Mouse (Mus musculus) hindbrain, embryonic 16.5 days (tissue): ENCODE measurements around the gene Nipal3. TPM values are rescaled to one million over a fixed set of nuclear protein-coding genes. Genes with fewer than 3 reads are reported as not detected.
A peak's percentile ranks its signal among the peaks of the same experiment; 100 is the strongest.

ENCODE experiments used
- ATAC-seq: fragments of 200-750 bp; cut with Nextera tagmentation; 2 replicates; pipeline ENCODE4 v1.8.0; 2017; ENCODE audit warnings: moderate TSS enrichment, moderate library complexity
- H3K27ac ChIP-seq: fragments of 300-500 bp; sonication (generic); 2 replicates; pipeline ENCODE4 v1.5.1; 2014; ENCODE audit warnings: low read depth, mild to moderate bottlenecking, control low read depth, low read length, moderate library complexity
- H3K27me3 ChIP-seq: fragments of 300-500 bp; sonication (generic); replicated peaks from 2 replicates; pipeline ENCODE4 v1.6.1; 2014; ENCODE audit warnings: low read length; ENCODE audit not compliant: control insufficient read depth, insufficient read depth
- H3K36me3 ChIP-seq: fragments of 300-500 bp; sonication (generic); 2 replicates; pipeline ENCODE4 v1.6.1; 2014; ENCODE audit warnings: mild to moderate bottlenecking, low read length, moderate library complexity, mixed read lengths; ENCODE audit not compliant: control insufficient read depth, insufficient read depth
- H3K4me1 ChIP-seq: fragments of 300-500 bp; sonication (generic); 2 replicates; pipeline ENCODE4 v1.6.1; 2014; ENCODE audit warnings: low read depth, low read length; ENCODE audit not compliant: control insufficient read depth, insufficient read depth
- H3K4me2 ChIP-seq: fragments of 300-500 bp; sonication (generic); 2 replicates; pipeline ENCODE4 v1.6.1; 2014; ENCODE audit warnings: mild to moderate bottlenecking, low read length, control low read depth, moderate library complexity
- H3K4me3 ChIP-seq: fragments of 300-500 bp; sonication (generic); 2 replicates; pipeline ENCODE4 v1.5.1; 2014; ENCODE audit warnings: mild to moderate bottlenecking, low read length, control low read depth, moderate library complexity
- H3K9ac ChIP-seq: fragments of 300-500 bp; sonication (generic); 2 replicates; pipeline ENCODE4 v1.6.1; 2014; ENCODE audit warnings: low read depth, mild to moderate bottlenecking, control low read depth, low read length, moderate library complexity
- H3K9me3 ChIP-seq: fragments of 300-500 bp; sonication (generic); 2 replicates; pipeline ENCODE4 v1.6.1; 2014; ENCODE audit warnings: mild to moderate bottlenecking, low read length, moderate library complexity; ENCODE audit not compliant: control insufficient read depth
- WGBS: fragments of 180-500 bp; shearing (Covaris S2); extraction: QIAGEN DNeasy Blood & Tissue Kit; methylation state at CpG from one replicate; pipeline ENCODE4 v1.1.7; 2014; 5-methylcytosine and 5-hydroxymethylcytosine counted together
- polyA plus RNA-seq: library from polyadenylated mRNA; unstranded; fragments of >200 nt; fragmentation: Nextera tagmentation; extraction: Ambion mirVana; gene quantifications from 2 replicates; pipeline ENCODE4 v1.2.1, GENCODE M21; 2015

The Nipal3 gene
- polyA plus RNA-seq, 1 experiment from 2014 or later, result 10.7 TPM

GRCm38 (mm10) chr4:135433443-135434394 lies 61.1 kb downstream of the Nipal3 start, which contains the start of gene Rcan3:
Rcan3 (minus strand) TSS chr4:135433853.
- WGBS, result under 1% methylated on average over 61 of the region's 79 CpGs
- ATAC-seq, result peak; percentile 88
- Histone ChIP-seq H3K9ac (peak within 1 kb of the TSS; percentile 97), H3K4me2 (peak within 1 kb of the TSS; percentile 94), H3K4me3 (peak within 1 kb of the TSS; percentile 89), H3K36me3 (no peaks in the 10 kb centered on the region), H3K27me3 (no peaks in the 10 kb centered on the region), H3K4me1 (peaks cover 12% of the 10 kb centered on the region), H3K9me3 (no peaks in the 10 kb centered on the region), H3K27ac (peak within 1 kb of the TSS; percentile 85)

GRCm38 (mm10) chr4:135433086-135433442 lies 61.8 kb downstream of the Nipal3 start:
- no peaks in the 10 kb centered on the region for H3K9me3 ChIP-seq
- 6% methylated on average over 10 of the region's 10 CpGs for WGBS
- H3K36me3 ChIP-seq, result no peaks in the 10 kb centered on the region
- H3K4me1 ChIP-seq, result peaks cover 12% of the 10 kb centered on the region
- H3K27me3 ChIP-seq, result no peaks in the 10 kb centered on the region
- H3K4me3 ChIP-seq, result peak overlapping the region; percentile 89
- ATAC-seq, result peak; percentile 9; the same call in 1 of the 2 replicates
- peak overlapping the region; percentile 94 for H3K4me2 ChIP-seq
- peak overlapping the region; percentile 97 for H3K9ac ChIP-seq
- H3K27ac ChIP-seq, result peak overlapping the region; percentile 59; the same call in 1 of the 2 replicates

- H3K4me2 ChIP-seq, result no peak overlapping the region
- H3K27me3 ChIP-seq, result no peaks in the 10 kb centered on the region
- no peak overlapping the region for H3K9ac ChIP-seq
- 76% methylated on average over 8 of the region's 8 CpGs for WGBS
- no peaks in the 10 kb centered on the region for H3K36me3 ChIP-seq
- peaks cover 12% of the 10 kb centered on the region for H3K4me1 ChIP-seq
- ATAC-seq, result no peak
- H3K4me3 ChIP-seq, result no peak overlapping the region
- H3K27ac ChIP-seq, result no peak overlapping the region
- H3K9me3 ChIP-seq, result no peaks in the 10 kb centered on the region
These were observed 64.7 kb downstream of the Nipal3 start for GRCm38 (mm10) chr4:135429990-135430760.

GRCm38 (mm10) chr4:135429383-135429782 lies 65.5 kb downstream of the Nipal3 start:
- Histone ChIP-seq H3K4me3 (no peak overlapping the region), H3K4me1 (peaks cover 8% of the 10 kb centered on the region), H3K4me2 (no peak overlapping the region), H3K9ac (no peak overlapping the region), H3K9me3 (no peaks in the 10 kb centered on the region), H3K36me3 (no peaks in the 10 kb centered on the region), H3K27me3 (no peaks in the 10 kb centered on the region), H3K27ac (no peak overlapping the region)
- 94% methylated on average over 4 of the region's 4 CpGs for WGBS
- ATAC-seq, result no peak

GRCm38 (mm10) chr4:135426587-135426986 lies 68.3 kb downstream of the Nipal3 start:
- no peak overlapping the region for H3K27ac ChIP-seq
- H3K9me3 ChIP-seq, result no peaks in the 10 kb centered on the region
- ATAC-seq, result no peak
- H3K4me2 ChIP-seq, result no peak overlapping the region
- H3K36me3 ChIP-seq, result peaks cover 5% of the 10 kb centered on the region; the same call in 1 of the 2 replicates
- no peaks in the 10 kb centered on the region for H3K4me1 ChIP-seq
- H3K9ac ChIP-seq, result no peak overlapping the region
- H3K27me3 ChIP-seq, result no peaks in the 10 kb centered on the region
- H3K4me3 ChIP-seq, result no peak overlapping the region
- WGBS, result 90% methylated on average over 7 of the region's 7 CpGs

- no peak for ATAC-seq
These were observed 69.2 kb downstream of the Nipal3 start for GRCm38 (mm10) chr4:135425625-135426024.

GRCm38 (mm10) chr4:135420961-135421360 lies 73.9 kb downstream of the Nipal3 start:
- Histone ChIP-seq H3K4me2 (no peak overlapping the region), H3K4me3 (no peak overlapping the region), H3K27ac (no peak overlapping the region), H3K27me3 (no peaks in the 10 kb centered on the region), H3K9me3 (no peaks in the 10 kb centered on the region), H3K9ac (no peak overlapping the region), H3K4me1 (no peaks in the 10 kb centered on the region), H3K36me3 (peaks cover 24% of the 10 kb centered on the region)
- ATAC-seq, result no peak
- WGBS, result 88% methylated on average over 13 of the region's 13 CpGs

More at GRCm38 (mm10) chr4:135425625-135426024, 69.2 kb downstream of the Nipal3 start:
- Histone ChIP-seq H3K9me3 (no peaks in the 10 kb centered on the region), H3K4me3 (no peak overlapping the region), H3K27ac (no peak overlapping the region), H3K27me3 (no peaks in the 10 kb centered on the region), H3K9ac (no peak overlapping the region), H3K4me1 (no peaks in the 10 kb centered on the region), H3K36me3 (peaks cover 11% of the 10 kb centered on the region), H3K4me2 (no peak overlapping the region)
- 91% methylated on average over 9 of the region's 9 CpGs for WGBS

GRCm38 (mm10) chr4:135420416-135420815 lies 74.4 kb downstream of the Nipal3 start:
- Histone ChIP-seq H3K9ac (no peak overlapping the region), H3K4me3 (no peak overlapping the region), H3K27ac (no peak overlapping the region), H3K4me1 (no peaks in the 10 kb centered on the region), H3K4me2 (no peak overlapping the region), H3K9me3 (no peaks in the 10 kb centered on the region), H3K36me3 (peaks cover 24% of the 10 kb centered on the region), H3K27me3 (no peaks in the 10 kb centered on the region)
- WGBS, result 85% methylated on average over 11 of the region's 11 CpGs
- no peak for ATAC-seq

- peaks cover 26% of the 10 kb centered on the region for H3K36me3 ChIP-seq
- 89% methylated on average over 21 of the region's 21 CpGs for WGBS
These were observed 74.8 kb downstream of the Nipal3 start for GRCm38 (mm10) chr4:135419996-135420395.

More at GRCm38 (mm10) chr4:135419996-135420395, 74.8 kb downstream of the Nipal3 start:
- Histone ChIP-seq H3K9ac (no peak overlapping the region), H3K27ac (no peak overlapping the region), H3K4me2 (no peak overlapping the region), H3K27me3 (no peaks in the 10 kb centered on the region), H3K4me1 (no peaks in the 10 kb centered on the region), H3K9me3 (no peaks in the 10 kb centered on the region), H3K4me3 (no peak overlapping the region)
- ATAC-seq, result no peak
